Mouse (Mus musculus) small intestine, adult 10 weeks (tissue): ENCODE measurements around the gene 1110008L16Rik. TPM values are rescaled to one million over a fixed set of nuclear protein-coding genes. Genes with fewer than 3 reads are reported as not detected.

Source experiments
- polyA plus RNA-seq: library from polyadenylated mRNA; stranded (reverse); fragments of 350-450 nt; fragmentation: Illumina TruSeq; extraction: RNeasy Lipid Tissue Mini Kit (QIAGEN cat#74804); gene quantifications from one replicate; pipeline ENCODE4 v1.2.3, GENCODE M21; 2014; ENCODE audit warnings: low replicate concordance

1110008L16Rik gene
- 17.5 TPM for polyA plus RNA-seq

DNA sequence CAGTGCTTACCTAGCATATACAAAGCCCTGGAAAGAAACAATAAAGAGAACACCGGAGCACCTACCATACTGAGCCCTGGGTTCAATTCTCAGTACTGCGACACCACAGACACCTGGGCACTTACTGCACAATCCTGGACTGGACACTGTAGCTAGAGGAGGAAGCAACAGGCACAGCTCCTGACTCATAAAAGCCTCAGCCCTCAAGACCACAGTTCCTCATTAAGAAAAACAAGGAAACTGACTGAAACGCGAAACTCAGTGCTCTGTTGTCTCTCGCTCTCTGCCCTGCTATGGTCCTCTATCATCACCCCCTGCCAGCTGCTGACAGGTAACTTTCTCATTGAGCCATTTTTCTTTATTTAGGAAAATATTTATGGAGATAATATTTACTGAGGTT, at the start of gene 1110008L16Rik:
1110008L16Rik (plus strand) TSS at position 242 of the 400 bp plus-strand sequence.

DNA sequence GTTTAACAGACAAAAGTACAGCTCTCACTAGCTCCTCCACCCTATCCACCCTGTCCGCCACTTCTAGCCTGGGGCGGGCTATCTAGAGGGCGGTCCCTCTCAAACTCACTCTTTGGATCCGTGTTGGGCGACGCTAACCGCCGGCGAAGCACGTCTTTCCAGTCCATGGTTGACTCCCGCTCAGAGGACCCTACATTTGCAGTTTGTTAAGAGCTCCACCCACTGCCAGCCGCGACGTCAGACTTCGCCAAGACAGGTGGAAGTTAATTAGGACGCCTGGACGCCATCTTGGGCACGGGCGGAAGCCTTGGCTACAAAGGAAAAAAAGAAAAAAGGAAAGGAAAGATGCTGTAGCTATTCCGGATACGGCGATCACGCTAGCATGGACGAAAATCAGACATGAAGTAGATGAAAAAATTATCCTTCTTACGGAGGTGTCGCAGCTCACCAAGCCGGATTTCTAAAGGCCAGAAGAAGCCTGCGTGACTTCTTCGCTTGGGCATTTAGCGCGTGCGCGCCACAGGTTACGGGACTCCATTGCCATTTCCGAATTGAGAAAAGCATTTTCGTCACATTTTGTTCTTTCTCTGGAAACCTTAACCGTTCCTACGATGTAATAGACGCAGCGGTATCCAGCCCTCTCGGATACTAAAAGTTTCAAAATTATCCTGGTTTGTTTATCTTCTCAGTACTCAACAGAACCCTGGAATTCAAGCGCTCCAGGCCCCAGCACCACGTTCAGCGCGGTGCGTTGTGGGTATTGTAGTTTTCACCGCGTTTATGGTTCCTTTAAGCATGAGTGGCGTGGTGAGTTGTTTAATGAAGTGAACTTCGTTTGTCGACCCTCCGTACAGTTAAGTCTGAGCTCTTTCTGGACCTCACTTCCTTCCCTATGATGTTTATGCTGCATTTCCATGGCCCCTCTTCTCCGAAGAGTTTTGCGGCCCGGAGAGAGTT, 3.4 kb downstream of the 1110008L16Rik start, which contains the start of gene Ppp2r3c:
Ppp2r3c (minus strand) TSS at position 514 of the 957 bp plus-strand sequence.

DNA sequence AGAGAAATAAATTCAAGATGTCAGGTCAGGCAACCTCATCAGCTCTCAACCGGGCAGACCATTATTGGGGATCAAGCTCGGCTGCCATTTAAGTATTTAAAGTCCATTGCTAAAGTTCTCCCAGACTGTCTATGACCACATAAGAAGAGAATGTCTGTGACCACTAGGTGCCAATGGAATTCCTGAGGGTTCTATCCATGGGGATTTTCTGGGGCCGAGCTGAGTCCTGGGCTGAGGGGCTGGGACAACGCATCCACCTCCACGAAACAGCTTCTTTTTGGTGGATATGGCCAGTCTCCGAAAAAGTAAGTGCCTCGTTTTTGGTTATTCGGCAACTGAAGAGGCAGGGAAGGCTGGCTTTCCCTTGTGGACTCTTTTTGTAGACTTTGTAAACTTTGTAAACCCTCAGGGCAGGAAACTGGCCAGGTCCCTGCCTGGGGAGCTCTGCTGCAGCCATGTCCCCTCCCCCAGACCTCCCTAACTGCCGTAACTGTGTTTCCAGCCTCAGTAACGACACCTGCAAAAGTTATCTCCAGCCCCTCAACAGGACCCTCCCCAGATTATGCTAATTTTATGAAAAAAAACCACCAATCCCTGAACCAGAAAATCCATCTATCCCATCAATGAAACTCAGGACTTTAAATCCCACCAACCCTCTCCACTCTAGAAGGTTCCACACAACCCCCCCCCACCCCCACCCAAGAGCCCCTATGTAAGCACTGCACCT, 84.8 kb downstream of the 1110008L16Rik start, which contains the start of gene Psma6:
Psma6 (plus strand) TSS at position 200 of the 727 bp plus-strand sequence.

Other genes with a start within 250 kb of the 1110008L16Rik start
- 32.4 TPM for gene 2700097O09Rik, start 219.5 kb upstream of the 1110008L16Rik start, polyA plus RNA-seq
- 662 TPM for gene Srp54a, start 219.3 kb upstream of the 1110008L16Rik start, polyA plus RNA-seq
- not detected for gene Fam177a, start 175.1 kb upstream of the 1110008L16Rik start, polyA plus RNA-seq
- gene Srp54b, start 144.5 kb upstream of the 1110008L16Rik start, polyA plus RNA-seq = 5.9 TPM
- 35.9 TPM for gene 1700047I17Rik2, start 100.0 kb upstream of the 1110008L16Rik start, polyA plus RNA-seq
- gene Srp54c, start 69.4 kb upstream of the 1110008L16Rik start, polyA plus RNA-seq = 187 TPM
- 34.3 TPM for gene Ppp2r3c, start 3.4 kb downstream of the 1110008L16Rik start, polyA plus RNA-seq
- 267 TPM for gene Psma6, start 84.6 kb downstream of the 1110008L16Rik start, polyA plus RNA-seq
- 28.2 TPM for gene Nfkbia, start 193.1 kb downstream of the 1110008L16Rik start, polyA plus RNA-seq